Mouse (Mus musculus) MEL (cell line): ENCODE measurements around the gene Dnajb5. TPM values are rescaled to one million over a fixed set of nuclear protein-coding genes. Genes with fewer than 3 reads are reported as not detected.

Source experiments
- DNase-seq: peaks from one replicate; pipeline ENCODE4 v3.0.0; 2011; ENCODE audit warnings: low read depth, low spot score
- H3K27ac ChIP-seq: 2 replicates; pipeline ENCODE4 v1.5.1; 2012; ENCODE audit warnings: low read depth, mild to moderate bottlenecking, control low read depth, low read length, moderate library complexity; ENCODE audit not compliant: control insufficient read depth
- H3K27me3 ChIP-seq, 2 experiments: fragments of 150-350 bp in 1 of 2; sonication (generic) in 1 of 2; 2 replicates each; pipeline ENCODE4 v1.6.1; 2012; ENCODE audit warnings: low read length in 2 of 2, mild to moderate bottlenecking in 2 of 2, improper control_type of control experiment in 1 of 2, moderate library complexity in 1 of 2; ENCODE audit not compliant: insufficient read depth in 2 of 2, control insufficient read depth in 1 of 2
- H3K36me3 ChIP-seq, 2 experiments: 2 replicates each; pipeline ENCODE4 v1.6.1; 2012 to 2014; ENCODE audit warnings: low read length in 2 of 2, improper control_type of control experiment in 1 of 2, inconsistent platforms in 1 of 2, mild to moderate bottlenecking in 1 of 2; ENCODE audit not compliant: insufficient read depth in 2 of 2, control insufficient read depth in 1 of 2
- H3K4me1 ChIP-seq, 2 experiments: fragments of 150-350 bp in 1 of 2; sonication (generic) in 1 of 2; 2 replicates each; pipeline ENCODE4 v1.6.1; 2012; ENCODE audit warnings: low read length in 2 of 2, improper control_type of control experiment in 1 of 2, mild to moderate bottlenecking in 1 of 2; ENCODE audit not compliant: insufficient read depth in 2 of 2, control insufficient read depth in 1 of 2
- H3K4me3 ChIP-seq, 2 experiments: fragments of 150-350 bp in 1 of 2; sonication (generic) in 1 of 2; 2 replicates each; pipeline ENCODE4 v1.5.1; 2012; ENCODE audit warnings: low read depth in 2 of 2, low read length in 2 of 2, mild to moderate bottlenecking in 2 of 2, moderate library complexity in 2 of 2, control low read depth in 1 of 2, improper control_type of control experiment in 1 of 2; ENCODE audit not compliant: control insufficient read depth in 1 of 2, insufficient read depth in 1 of 2
- H3K79me2 ChIP-seq: 2 replicates; pipeline ENCODE4 v1.6.1; 2012; ENCODE audit warnings: mild to moderate bottlenecking, low read length, moderate library complexity; ENCODE audit not compliant: control insufficient read depth, poor library complexity, insufficient read depth
- H3K9ac ChIP-seq: 2 replicates; pipeline ENCODE4 v1.6.1; 2012; ENCODE audit warnings: low read depth, mild to moderate bottlenecking, control low read depth, low read length, moderate library complexity; ENCODE audit not compliant: control insufficient read depth, poor library complexity, severe bottlenecking
- H3K9me3 ChIP-seq: fragments of 150-350 bp; sonication (generic); replicated peaks from 2 replicates; pipeline ENCODE4 v1.6.1; 2012; ENCODE audit warnings: mild to moderate bottlenecking, low read length, improper control_type of control experiment, moderate library complexity; ENCODE audit not compliant: insufficient read depth
- BHLHE40 ChIP-seq: IDR thresholded peaks from 2 replicates; pipeline ENCODE4 v1.6.1; 2012; ENCODE audit warnings: low read depth, mild to moderate bottlenecking, inconsistent platforms, low read length, improper control_type of control experiment, borderline replicate concordance
- E2F4 ChIP-seq: IDR thresholded peaks from 2 replicates; pipeline ENCODE4 v1.6.1; 2011; ENCODE audit warnings: low read depth, low read length, improper control_type of control experiment, borderline replicate concordance
- ELF1 ChIP-seq: IDR thresholded peaks from 2 replicates; pipeline ENCODE4 v1.6.1; 2014; ENCODE audit warnings: low read depth, mild to moderate bottlenecking, inconsistent platforms, low read length, improper control_type of control experiment, moderate library complexity
- GABPA ChIP-seq: IDR thresholded peaks from 2 replicates; pipeline ENCODE4 v1.6.1; 2012; ENCODE audit warnings: low read depth, mild to moderate bottlenecking, inconsistent platforms, low read length, improper control_type of control experiment, moderate library complexity
- GATA1 ChIP-seq: IDR thresholded peaks from 2 replicates; pipeline ENCODE4 v1.6.1; 2011; ENCODE audit warnings: low read depth, low read length, improper control_type of control experiment
- KAT2A ChIP-seq: conservative IDR thresholded peaks from 2 replicates; pipeline ENCODE4 v1.6.1; 2012; ENCODE audit warnings: low read depth, low read length, improper control_type of control experiment, inconsistent platforms
- MAZ ChIP-seq: IDR thresholded peaks from 2 replicates; pipeline ENCODE4 v1.6.1; 2012; ENCODE audit warnings: low read depth, mild to moderate bottlenecking, inconsistent platforms, low read length, improper control_type of control experiment
- MXI1 ChIP-seq: IDR thresholded peaks from 2 replicates; pipeline ENCODE4 v1.6.1; 2011; ENCODE audit warnings: mild to moderate bottlenecking, low read depth, low read length, improper control_type of control experiment
- MYC ChIP-seq: IDR thresholded peaks from 2 replicates; pipeline ENCODE4 v1.6.1; 2011; ENCODE audit warnings: low read depth, mild to moderate bottlenecking, low read length, improper control_type of control experiment, moderate library complexity
- NRF1 ChIP-seq: IDR thresholded peaks from 2 replicates; pipeline ENCODE4 v1.6.1; 2014; ENCODE audit warnings: low read depth, mild to moderate bottlenecking, inconsistent platforms, low read length, improper control_type of control experiment, moderate library complexity; ENCODE audit not compliant: poor library complexity, insufficient read depth, severe bottlenecking
- POLR2AphosphoS5 ChIP-seq: IDR thresholded peaks from 2 replicates; pipeline ENCODE4 v1.6.1; 2012; ENCODE audit warnings: low read depth, borderline replicate concordance, mild to moderate bottlenecking, inconsistent platforms, low read length, moderate library complexity, mixed read lengths
- RAD21 ChIP-seq: IDR thresholded peaks from 2 replicates; pipeline ENCODE4 v1.6.1; 2011; ENCODE audit warnings: mild to moderate bottlenecking, low read depth, low read length, improper control_type of control experiment
- RCOR1 ChIP-seq: IDR thresholded peaks from 2 replicates; pipeline ENCODE4 v1.6.1; 2012; ENCODE audit warnings: low read depth, mild to moderate bottlenecking, inconsistent platforms, low read length, improper control_type of control experiment
- SIN3A ChIP-seq: IDR thresholded peaks from 2 replicates; pipeline ENCODE4 v1.6.1; 2012; ENCODE audit warnings: low read length, improper control_type of control experiment, inconsistent platforms
- SMC3 ChIP-seq: IDR thresholded peaks from 2 replicates; pipeline ENCODE4 v1.6.1; 2011; ENCODE audit warnings: low read depth, low read length, improper control_type of control experiment
- TCF12 ChIP-seq: IDR thresholded peaks from 2 replicates; pipeline ENCODE4 v1.6.1; 2014; ENCODE audit warnings: low read depth, mild to moderate bottlenecking, inconsistent platforms, low read length, improper control_type of control experiment, moderate library complexity
- UBTF ChIP-seq: IDR thresholded peaks from 2 replicates; pipeline ENCODE4 v1.6.1; 2012; ENCODE audit warnings: low read depth, mild to moderate bottlenecking, inconsistent platforms, low read length, improper control_type of control experiment, moderate library complexity, borderline replicate concordance; ENCODE audit not compliant: insufficient read depth
- USF2 ChIP-seq, 2 experiments: IDR thresholded peaks; 2 replicates each; pipeline ENCODE4 v1.6.1; 2011 to 2012; ENCODE audit warnings: improper control_type of control experiment in 2 of 2, low read length in 2 of 2, borderline replicate concordance in 1 of 2, inconsistent platforms in 1 of 2, low read depth in 1 of 2, mild to moderate bottlenecking in 1 of 2; ENCODE audit not compliant: insufficient read depth in 1 of 2
- ZMIZ1 ChIP-seq: IDR thresholded peaks from 2 replicates; pipeline ENCODE4 v1.6.1; 2012; ENCODE audit warnings: low read depth, mild to moderate bottlenecking, inconsistent platforms, low read length, improper control_type of control experiment, moderate library complexity
- polyA plus RNA-seq, 2 experiments: library from polyadenylated mRNA; stranded (reverse) in 1 of 2; unstranded in 1 of 2; fragments of >175 nt in 1 of 2; fragments of >200 nt in 1 of 2; gene quantifications; 2 replicates each; pipeline versions ENCODE4 v1.2.1 to v1.2.4; 2012; ENCODE audit warnings: low replicate concordance in 2 of 2, low read depth in 1 of 2; ENCODE audit not compliant: insufficient read length in 2 of 2, insufficient read depth in 1 of 2, missing spikeins in 1 of 2
- total RNA-seq: library from RNA; depleted of rRNA; stranded (reverse); fragments of 300-350 nt; gene quantifications from 2 replicates; pipeline ENCODE4 v1.2.3, GENCODE M21; 2012

Gene Dnajb5
- total and polyA plus RNA-seq, 3 experiments: 0.73 to 1.8 TPM; not detected in 1

DNA sequence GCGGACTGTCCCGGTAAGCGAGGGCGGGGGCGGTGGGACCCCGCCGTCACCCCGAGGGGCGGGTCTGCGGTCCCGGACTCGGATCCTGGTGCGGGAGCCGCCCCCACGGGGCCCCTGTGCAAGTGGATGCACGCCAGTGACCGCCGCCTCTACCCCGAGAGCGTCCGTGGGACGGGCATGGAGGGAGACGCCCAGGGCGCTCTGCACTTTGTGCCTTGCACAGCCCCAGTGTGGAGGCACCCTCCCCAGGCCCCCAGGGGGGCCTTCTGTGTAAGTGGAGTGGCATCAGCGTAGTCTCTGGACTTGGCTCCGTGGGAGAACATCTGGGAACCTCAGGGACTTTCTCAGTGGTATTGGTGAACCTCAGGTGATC lies 32.2 kb upstream of the Dnajb5 start:
- Histone ChIP-seq H3K4me3 (no peak overlapping the region), H3K36me3 (no peaks in the 10 kb centered on the region), H3K9ac (no peak overlapping the region), H3K27ac (no peak overlapping the region), H3K27me3 (peaks cover 0 to 2% of the 10 kb centered on the region in 2 experiments; a peak in 2 of 4 replicates), H3K79me2 (no peaks in the 10 kb centered on the region), H3K9me3 (no peaks in the 10 kb centered on the region), H3K4me1 (no peaks in the 10 kb centered on the region)
- no peak for DNase-seq
- TF ChIP-seq ZMIZ1 (no peak), ELF1 (no peak), MAZ (no peak), KAT2A (no peak), GABPA (no peak), SMC3 (no peak), RAD21 (no peak), USF2 (IDR thresholded peaks at IDR 0.05; ENCODE audit: borderline replicate concordance in 1 of 2, insufficient read depth in 1 of 2, low read depth in 1 of 2, low read length in 2 of 2) (no peak), BHLHE40 (no peak), UBTF (no peak), GATA1 (no peak), TCF12 (no peak), E2F4 (no peak)

DNA sequence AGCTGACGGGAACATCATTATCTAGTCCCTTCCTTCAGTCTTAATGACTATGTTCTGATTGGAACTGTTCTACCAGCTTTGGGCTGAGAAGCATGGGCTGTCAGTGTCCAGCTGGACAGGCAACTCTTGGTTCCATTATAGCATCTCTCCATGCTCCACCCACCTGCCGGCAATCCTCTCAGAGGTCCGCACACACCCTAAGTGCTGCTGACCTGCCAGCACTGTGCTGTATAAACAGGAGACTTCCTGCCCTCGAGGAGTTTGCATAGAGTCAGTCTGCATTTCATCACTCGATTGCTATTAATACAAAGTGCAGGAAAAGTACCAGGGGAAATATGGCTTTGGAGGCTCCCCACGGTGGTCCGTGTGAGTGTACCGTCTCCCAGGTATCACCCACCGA lies 28.9 kb upstream of the Dnajb5 start:
- H3K36me3 ChIP-seq: no peaks in the 10 kb centered on the region
- no peaks in the 10 kb centered on the region for H3K4me1 ChIP-seq
- no peak for DNase-seq
- no peak overlapping the region for H3K27ac ChIP-seq
- H3K79me2 ChIP-seq: no peaks in the 10 kb centered on the region
- no peaks in the 10 kb centered on the region for H3K9me3 ChIP-seq
- TF ChIP-seq NRF1: no peak
- no peak for TF ChIP-seq MAZ
- no peak for TF ChIP-seq UBTF
- no peak for TF ChIP-seq MYC
- TF ChIP-seq GABPA: no peak
- no peak for TF ChIP-seq E2F4
- no peak for TF ChIP-seq MXI1
- TF ChIP-seq RCOR1: no peak
- no peak for TF ChIP-seq SIN3A
- TF ChIP-seq RAD21: no peak
- no peak for TF ChIP-seq KAT2A
- no peak for TF ChIP-seq POLR2AphosphoS5
- H3K4me3 ChIP-seq: no peak overlapping the region
- H3K9ac ChIP-seq: no peak overlapping the region
- H3K27me3 ChIP-seq: no peaks in the 10 kb centered on the region
